Mouse (Mus musculus) megakaryocyte progenitor cell, adult 5-6 weeks (primary cell): ENCODE measurements around the gene Gm10300. TPM values are rescaled to one million over a fixed set of nuclear protein-coding genes. Genes with fewer than 3 reads are reported as not detected.

Source experiments
- total RNA-seq, 2 experiments: library from RNA; stranded (forward) in 1 of 2; stranded (reverse) in 1 of 2; fragments of 157-497, 149-512 nt in 1 of 2; fragments of 200-1000 nt in 1 of 2; gene quantifications; 2 replicates each; pipeline versions ENCODE4 v1.2.3 to v1.2.4; 2015 to 2017

Gm10300 gene
- total RNA-seq, 2 experiments from 2014 or later: 0.07 to 0.50 TPM

Other genes with a start within 250 kb of the Gm10300 start
- gene Ptpru, start 236.4 kb upstream of the Gm10300 start, total RNA-seq (2015): 11.2 and 16.7 TPM in 2 replicates
- 3.4 and 4.0 TPM in 2 replicates for gene Ptpru, start 236.4 kb upstream of the Gm10300 start, total RNA-seq (2017)
- 32.5 and 41.9 TPM in 2 replicates for gene Mecr, start 231.2 kb upstream of the Gm10300 start, total RNA-seq (2015)
- 26.0 and 43.0 TPM in 2 replicates for gene Mecr, start 231.2 kb upstream of the Gm10300 start, total RNA-seq (2017)
- gene Srsf4, start 201.1 kb upstream of the Gm10300 start, total RNA-seq (2015): 36.1 and 42.4 TPM in 2 replicates
- gene Srsf4, start 201.1 kb upstream of the Gm10300 start, total RNA-seq (2017): 58.2 and 86.6 TPM in 2 replicates
- gene Tmem200b, start 152.9 kb upstream of the Gm10300 start, total RNA-seq (2015): not detected in 2 replicates
- not detected in 2 replicates for gene Tmem200b, start 152.9 kb upstream of the Gm10300 start, total RNA-seq (2017)
- 42.5 and 53.5 TPM in 2 replicates for gene Epb41, start 624 bp downstream of the Gm10300 start, total RNA-seq (2015)
- gene Epb41, start 624 bp downstream of the Gm10300 start, total RNA-seq (2017): 49.7 and 78.9 TPM in 2 replicates
- not detected in 2 replicates for gene Oprd1, start 69.8 kb downstream of the Gm10300 start, total RNA-seq (2015)
- not detected in 2 replicates for gene Oprd1, start 69.8 kb downstream of the Gm10300 start, total RNA-seq (2017)
- gene Ythdf2, start 137.6 kb downstream of the Gm10300 start, total RNA-seq (2015): 64.7 and 66.5 TPM in 2 replicates
- 64.0 and 69.7 TPM in 2 replicates for gene Ythdf2, start 137.6 kb downstream of the Gm10300 start, total RNA-seq (2017)
- 13.9 and 14.3 TPM in 2 replicates for gene Gmeb1, start 186.9 kb downstream of the Gm10300 start, total RNA-seq (2015)
- gene Gmeb1, start 186.9 kb downstream of the Gm10300 start, total RNA-seq (2017): 18.7 and 29.3 TPM in 2 replicates
- gene Taf12, start 199.7 kb downstream of the Gm10300 start, total RNA-seq (2015): 40.5 and 42.1 TPM in 2 replicates
- gene Taf12, start 199.7 kb downstream of the Gm10300 start, total RNA-seq (2017): 34.1 and 72.2 TPM in 2 replicates
- gene Rab42, start 228.7 kb downstream of the Gm10300 start, total RNA-seq (2015): not detected in 2 replicates
- gene Rab42, start 228.7 kb downstream of the Gm10300 start, total RNA-seq (2017): 1.0 and 1.3 TPM in 2 replicates